Mouse (Mus musculus): ENCODE measurements around the gene Tmem86a.
A peak's percentile ranks its signal among the peaks of the same experiment; 100 is the strongest.
"Not testable (repeated sequence)": the region's sequence is repeated elsewhere in the genome, so short reads cannot be mapped to it uniquely, and the experiment has no call there.

Tmem86a gene

GRCm38 (mm10) chr7:47050366-47050765 is at the start of gene Tmem86a:
TSS of gene Tmem86a (plus strand) at chr7:47050601.
- DNase-seq: peak; percentile 97

- DNase-seq: peak; percentile 66
These were observed 49.8 kb upstream of the Tmem86a start for GRCm38 (mm10) chr7:47000644-47000983.

- no peak for DNase-seq
These were observed 49.1 kb upstream of the Tmem86a start for GRCm38 (mm10) chr7:47001125-47001899.

GRCm38 (mm10) chr7:47001900-47002275 is 48.5 kb upstream of the Tmem86a start:
- DNase-seq: no peak

- DNase-seq: no peak
These were observed 46.8 kb upstream of the Tmem86a start for GRCm38 (mm10) chr7:47003411-47004115.

GRCm38 (mm10) chr7:47007109-47007780 is 43.2 kb upstream of the Tmem86a start:
- no peak for DNase-seq

GRCm38 (mm10) chr7:47007818-47008167 is 42.6 kb upstream of the Tmem86a start:
- DNase-seq: no peak

GRCm38 (mm10) chr7:47008168-47008993 is 42.0 kb upstream of the Tmem86a start, which contains the start of gene Spty2d1:
TSS of gene Spty2d1 (minus strand) at chr7:47008411.
- peak; percentile 100 for DNase-seq

- no peak for DNase-seq
These were observed 37.2 kb upstream of the Tmem86a start for GRCm38 (mm10) chr7:47013131-47013767.

GRCm38 (mm10) chr7:47014564-47015389 is 35.6 kb upstream of the Tmem86a start:
- DNase-seq: peak; percentile 91

- peak; percentile 97 for DNase-seq
These were observed 34.9 kb upstream of the Tmem86a start for GRCm38 (mm10) chr7:47015390-47016065.

- no peak for DNase-seq
These were observed 33.8 kb upstream of the Tmem86a start for GRCm38 (mm10) chr7:47016602-47017001.

- no peak for DNase-seq
These were observed 33.3 kb upstream of the Tmem86a start for GRCm38 (mm10) chr7:47017146-47017545.

- no peak for DNase-seq
These were observed 30.8 kb upstream of the Tmem86a start for GRCm38 (mm10) chr7:47019641-47020040.

GRCm38 (mm10) chr7:47020956-47021355 is 29.4 kb upstream of the Tmem86a start:
- DNase-seq: peak; percentile 60

- DNase-seq: peak; percentile 40
These were observed 27.9 kb upstream of the Tmem86a start for GRCm38 (mm10) chr7:47022482-47022881.

- peak; percentile 94 for DNase-seq
These were observed 26.9 kb upstream of the Tmem86a start for GRCm38 (mm10) chr7:47023530-47023929.

- no peak for DNase-seq
These were observed 25.9 kb upstream of the Tmem86a start for GRCm38 (mm10) chr7:47024454-47024853.

GRCm38 (mm10) chr7:47025429-47025828 is 25.0 kb upstream of the Tmem86a start:
- no peak for DNase-seq

- not testable (repeated sequence) for DNase-seq
These were observed 23.5 kb upstream of the Tmem86a start for GRCm38 (mm10) chr7:47026899-47027298.

- DNase-seq: no peak
These were observed 22.9 kb upstream of the Tmem86a start for GRCm38 (mm10) chr7:47027520-47027919.
